Mouse (Mus musculus): ENCODE measurements around the gene Ankmy1.

The Ankmy1 gene

DNA sequence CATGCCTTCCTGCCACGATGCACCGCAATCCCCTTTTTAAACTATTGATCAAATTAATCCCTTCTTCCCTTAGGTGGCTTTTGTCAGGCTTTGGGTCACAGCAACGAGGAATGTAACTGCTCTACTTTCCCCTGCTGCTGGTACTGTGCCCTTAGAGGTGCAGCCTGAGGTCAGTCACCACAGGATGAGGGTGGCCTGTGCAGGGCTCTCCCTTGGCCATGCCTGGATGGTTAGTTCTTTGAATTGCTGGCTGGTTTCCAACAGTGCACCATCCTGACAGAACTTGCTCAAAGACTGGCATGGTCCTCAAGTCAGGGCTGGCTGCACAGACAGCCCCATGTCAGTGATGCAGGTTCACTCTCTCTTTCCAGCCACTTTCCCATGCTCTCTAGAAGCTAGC lies 28.7 kb downstream of the Ankmy1 start:
- no peak for DNase-seq (ENCODE audit: low spot score)

DNA sequence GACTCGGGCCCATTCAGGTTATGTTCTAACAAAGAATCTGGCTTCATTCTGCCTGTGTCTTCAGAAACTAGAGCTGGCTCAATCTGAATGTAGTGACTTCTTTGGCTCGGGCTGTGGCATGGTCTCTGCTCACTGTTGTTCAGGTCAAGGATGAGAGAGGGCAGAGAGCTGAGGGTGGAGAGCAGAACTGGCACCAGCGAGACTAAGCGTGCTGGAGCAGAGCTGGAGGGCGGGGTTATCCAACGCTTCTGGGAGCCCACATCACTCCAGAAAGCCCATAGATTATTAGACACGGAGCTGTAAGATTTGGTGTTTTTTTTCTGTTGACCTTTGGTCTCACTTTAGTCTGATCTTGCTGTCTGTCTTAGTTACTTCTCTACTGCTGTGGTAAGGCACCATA lies 30.0 kb downstream of the Ankmy1 start:
- no peak for DNase-seq (ENCODE audit: low spot score)

DNA sequence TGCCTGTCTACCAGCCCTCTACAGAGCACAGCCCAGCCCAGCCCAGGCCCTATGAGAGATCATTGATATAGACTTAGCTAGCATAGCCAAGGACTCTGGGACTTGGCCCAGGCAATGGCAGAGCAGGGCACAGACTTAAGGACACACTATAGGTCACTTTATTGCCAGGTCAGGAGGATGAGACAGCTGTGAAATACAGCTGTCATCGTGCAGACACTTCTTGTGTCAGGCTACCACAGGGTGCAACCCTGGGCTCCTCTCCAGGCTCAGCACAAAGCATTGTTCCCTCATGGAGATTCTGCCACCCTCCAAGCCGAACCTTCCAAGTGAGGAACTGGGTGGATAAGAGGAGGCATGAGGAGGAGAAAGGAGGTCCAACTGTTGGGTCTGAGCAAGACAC lies 32.7 kb downstream of the Ankmy1 start:
- no peak for DNase-seq (ENCODE audit: low spot score)

- DNase-seq (ENCODE audit: low spot score), result no peak
These were observed 36.5 kb downstream of the Ankmy1 start for GRCm38 (mm10) chr1:92866170-92866569.

DNA sequence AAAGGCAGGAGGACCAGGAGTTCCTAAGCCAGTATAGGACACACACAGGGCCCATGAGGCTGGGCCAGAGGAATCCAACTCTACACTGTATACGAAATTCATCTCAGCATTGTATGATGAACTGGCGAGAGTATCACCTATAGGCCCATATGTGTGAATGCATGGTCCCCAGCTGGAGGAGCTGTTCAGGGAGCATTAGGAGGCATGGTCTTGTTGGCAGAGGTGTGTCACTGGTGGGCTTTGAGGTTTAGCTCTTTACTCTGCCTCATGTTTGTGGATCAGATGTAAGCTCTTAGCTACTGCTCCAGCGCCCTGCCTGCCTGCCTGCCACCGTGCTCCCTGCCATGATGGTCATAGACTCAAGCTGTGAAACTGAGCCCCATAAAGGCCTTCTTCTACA lies 39.4 kb downstream of the Ankmy1 start:
- DNase-seq (ENCODE audit: low spot score), result no peak

GRCm38 (mm10) chr1:92861503-92861902 lies 41.2 kb downstream of the Ankmy1 start:
- no peak for DNase-seq (ENCODE audit: low spot score)

DNA sequence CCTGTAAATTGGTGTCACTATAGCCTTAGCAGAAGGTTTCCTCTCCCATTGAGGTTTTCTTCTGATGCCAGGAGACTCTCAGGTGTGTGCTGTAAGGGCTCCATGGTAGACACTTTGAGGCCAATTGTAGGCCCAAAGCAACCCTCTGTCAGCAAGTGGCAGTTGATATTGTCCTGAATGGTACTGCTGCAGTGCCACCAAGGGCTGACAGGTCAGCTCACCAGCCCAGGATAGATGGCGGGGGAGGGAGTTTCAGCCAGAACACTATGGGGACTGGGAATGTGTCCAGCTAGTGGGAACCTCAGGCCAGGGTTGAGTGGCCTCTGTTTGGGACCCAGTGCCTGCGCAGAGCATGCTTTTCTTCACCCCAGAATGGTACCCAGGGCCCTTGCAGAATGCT lies 50.3 kb downstream of the Ankmy1 start:
- no peak for DNase-seq (ENCODE audit: low spot score)

GRCm38 (mm10) chr1:92849938-92850574 lies 52.6 kb downstream of the Ankmy1 start:
- DNase-seq (ENCODE audit: low spot score), result no peak

DNA sequence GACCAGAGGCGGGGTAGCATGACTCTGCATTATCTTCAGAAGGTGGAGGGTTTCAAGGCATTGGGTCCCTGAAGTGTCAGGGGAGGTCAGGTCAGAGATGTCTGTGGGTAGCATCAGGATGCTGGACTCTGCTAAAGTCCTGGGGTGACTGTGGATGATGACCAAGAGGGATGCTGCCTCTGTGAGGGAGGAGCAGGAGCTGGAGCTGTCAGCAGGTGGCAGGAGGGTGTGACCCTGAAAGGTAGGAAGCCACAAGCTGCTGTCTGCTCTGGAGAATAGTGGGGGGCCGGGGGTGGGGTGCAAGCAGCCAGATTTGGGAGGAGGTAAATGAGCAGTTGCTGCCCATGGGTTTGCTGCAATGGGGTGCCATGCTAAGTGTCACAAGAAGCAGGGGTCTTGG lies 53.2 kb downstream of the Ankmy1 start:
- DNase-seq (ENCODE audit: low spot score), result no peak

GRCm38 (mm10) chr1:92847873-92848839 lies 54.5 kb downstream of the Ankmy1 start:
- DNase-seq (ENCODE audit: low spot score), result no peak

- DNase-seq (ENCODE audit: low spot score), result no peak
These were observed 56.8 kb downstream of the Ankmy1 start for GRCm38 (mm10) chr1:92845889-92846288.

- no peak for DNase-seq (ENCODE audit: low spot score)
These were observed 61.3 kb downstream of the Ankmy1 start for GRCm38 (mm10) chr1:92841427-92841826.

DNA sequence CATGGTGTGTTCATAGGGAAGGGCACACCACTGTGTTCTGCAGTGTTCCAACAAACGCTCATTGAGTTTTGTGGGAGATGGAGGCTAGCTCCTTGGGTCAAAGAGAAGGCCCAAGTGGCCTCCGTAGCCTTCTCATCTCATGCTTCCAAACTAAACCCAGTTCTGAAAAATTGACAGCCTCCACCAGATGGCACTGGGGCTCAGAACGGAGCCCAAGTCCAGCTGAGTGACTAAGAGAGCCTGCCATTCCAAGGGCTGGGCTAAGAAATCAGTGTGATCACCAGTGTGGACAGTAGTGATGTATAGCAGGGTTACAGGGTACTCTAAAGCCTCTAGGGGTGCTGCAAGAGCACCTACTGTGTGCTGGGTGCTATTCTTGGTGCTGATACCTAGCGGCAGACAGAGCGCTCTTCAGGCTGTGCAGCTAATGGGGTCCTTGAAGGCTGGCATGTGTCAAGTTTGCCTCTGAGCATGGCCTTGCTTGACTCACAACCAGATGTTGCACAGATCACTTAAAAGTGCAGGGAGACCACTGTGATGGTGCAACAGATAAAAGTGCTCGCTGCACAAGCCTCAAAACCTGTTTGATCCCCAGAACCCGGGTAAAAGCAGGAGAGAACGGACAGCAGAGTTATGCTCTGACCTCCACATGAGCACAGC lies 62.3 kb downstream of the Ankmy1 start:
- peak; percentile 72 for DNase-seq (ENCODE audit: low spot score)

GRCm38 (mm10) chr1:92839211-92839610 lies 63.5 kb downstream of the Ankmy1 start:
- no peak for DNase-seq (ENCODE audit: low spot score)

GRCm38 (mm10) chr1:92837931-92838833 lies 64.5 kb downstream of the Ankmy1 start:
- DNase-seq (ENCODE audit: low spot score), result peak; percentile 75

DNA sequence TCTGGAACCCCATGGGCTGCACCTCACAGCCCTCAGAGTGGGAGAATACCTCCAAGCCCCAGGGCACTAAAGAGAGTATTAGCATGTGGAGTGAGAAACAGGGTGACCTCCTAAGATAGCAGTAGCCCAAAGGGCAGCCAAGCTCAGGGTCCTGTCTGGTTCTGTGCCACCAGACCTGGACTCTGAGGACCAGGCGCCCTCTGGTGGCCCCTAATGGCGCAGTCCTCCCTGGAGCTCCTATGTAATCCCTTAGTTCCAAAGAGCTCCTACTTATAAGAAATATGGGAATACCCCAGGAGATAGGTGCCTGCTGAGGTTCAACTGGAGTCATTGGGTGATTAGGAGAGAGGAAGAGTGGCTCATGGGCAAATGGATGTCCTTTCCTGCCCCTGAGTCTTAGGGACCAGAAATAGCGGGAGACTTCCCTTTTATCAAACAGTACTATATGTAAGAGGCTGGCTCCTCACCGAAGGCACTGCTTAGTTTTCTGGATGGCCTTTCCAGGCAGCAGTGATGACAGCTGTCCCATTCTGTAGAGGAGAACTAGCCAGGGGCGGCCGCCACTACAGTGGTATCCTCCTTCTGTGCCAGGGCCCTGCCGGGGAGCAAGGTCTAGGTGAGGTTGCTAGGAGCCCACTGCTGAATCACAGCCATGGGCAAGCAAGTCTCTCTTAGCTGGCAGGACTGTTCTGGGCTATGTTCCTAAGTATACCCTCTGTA lies 68.6 kb downstream of the Ankmy1 start:
- DNase-seq (ENCODE audit: low spot score), result peak; percentile 92

- DNase-seq (ENCODE audit: low spot score), result peak; percentile 81
These were observed 70.4 kb downstream of the Ankmy1 start for GRCm38 (mm10) chr1:92832011-92833010.

GRCm38 (mm10) chr1:92831188-92832001 lies 71.3 kb downstream of the Ankmy1 start, which contains the start of gene Gpc1:
Gene Gpc1 (plus strand): TSS chr1:92831645.
- peak; percentile 85 for DNase-seq (ENCODE audit: low spot score)

All from testis, postnatal 10 days (tissue).